Mouse (Mus musculus) liver, postnatal 0 days (tissue): ENCODE measurements around the gene Olfr827. TPM values are rescaled to one million over a fixed set of nuclear protein-coding genes. Genes with fewer than 3 reads are reported as not detected.
A peak's percentile ranks its signal among the peaks of the same experiment; 100 is the strongest.

Source experiments
- ATAC-seq: fragments of 200-750 bp; cut with Nextera tagmentation; 2 replicates; pipeline ENCODE4 v1.8.0; 2017; ENCODE audit warnings: mild to moderate bottlenecking, moderate library complexity
- DNase-seq: peaks from one replicate; pipeline ENCODE4 v3.0.0-alpha.2; 2016
- H3K27ac ChIP-seq: fragments of 300-500 bp; sonication (generic); 2 replicates; pipeline ENCODE4 v1.5.1; 2014; ENCODE audit warnings: antibody characterized with exemption, moderate library complexity, mild to moderate bottlenecking, low read depth
- H3K27me3 ChIP-seq: fragments of 300-500 bp; sonication (generic); 2 replicates; pipeline ENCODE4 v1.6.1; 2014; ENCODE audit warnings: low read length, control low read depth, mixed read lengths; ENCODE audit not compliant: insufficient read depth
- H3K36me3 ChIP-seq: fragments of 300-500 bp; sonication (generic); replicated peaks from 2 replicates; pipeline ENCODE4 v1.6.1; 2014; ENCODE audit warnings: mild to moderate bottlenecking, control low read depth, low read length, moderate library complexity, mixed read lengths; ENCODE audit not compliant: insufficient read depth
- H3K4me1 ChIP-seq: fragments of 300-500 bp; sonication (generic); 2 replicates; pipeline ENCODE4 v1.6.1; 2014; ENCODE audit warnings: antibody characterized with exemption, mild to moderate bottlenecking, control low read depth; ENCODE audit not compliant: insufficient read depth
- H3K4me2 ChIP-seq: fragments of 300-500 bp; sonication (generic); 2 replicates; pipeline ENCODE4 v1.6.1; 2014; ENCODE audit warnings: low read depth, mild to moderate bottlenecking, low read length, moderate library complexity, mixed read lengths
- H3K4me3 ChIP-seq: fragments of 300-500 bp; sonication (generic); 2 replicates; pipeline ENCODE4 v1.5.1; 2014; ENCODE audit warnings: low read depth, low read length
- H3K9ac ChIP-seq: fragments of 300-500 bp; sonication (generic); replicated peaks from 2 replicates; pipeline ENCODE4 v1.6.1; 2014; ENCODE audit warnings: mild to moderate bottlenecking, moderate library complexity
- H3K9me3 ChIP-seq: fragments of 300-500 bp; sonication (generic); 2 replicates; pipeline ENCODE4 v1.6.1; 2016; ENCODE audit warnings: mild to moderate bottlenecking, control low read depth, low read length, mixed read lengths
- CTCF ChIP-seq: sonication (generic); IDR thresholded peaks from 2 replicates; pipeline ENCODE4 v1.5.1; 2016; ENCODE audit warnings: antibody characterized with exemption, low read depth
- EP300 ChIP-seq: IDR thresholded peaks from 2 replicates; pipeline ENCODE4 v1.6.1; 2016; ENCODE audit warnings: antibody characterized with exemption, low read depth, mild to moderate bottlenecking
- WGBS: fragments of 180-500 bp; shearing (Covaris S2); extraction: QIAGEN DNeasy Blood & Tissue Kit; methylation state at CpG from one replicate; pipeline ENCODE4 v1.1.7; 2014; ENCODE audit not compliant: insufficient replicate concordance; 5-methylcytosine and 5-hydroxymethylcytosine counted together
- polyA plus RNA-seq: library from polyadenylated mRNA; unstranded; fragments of >200 nt; fragmentation: Nextera tagmentation; extraction: Ambion mirVana; gene quantifications from 2 replicates; pipeline ENCODE4 v1.2.1, GENCODE M21; 2015

Gene Olfr827
- polyA plus RNA-seq, 1 experiment from 2014 or later: not detected

DNA sequence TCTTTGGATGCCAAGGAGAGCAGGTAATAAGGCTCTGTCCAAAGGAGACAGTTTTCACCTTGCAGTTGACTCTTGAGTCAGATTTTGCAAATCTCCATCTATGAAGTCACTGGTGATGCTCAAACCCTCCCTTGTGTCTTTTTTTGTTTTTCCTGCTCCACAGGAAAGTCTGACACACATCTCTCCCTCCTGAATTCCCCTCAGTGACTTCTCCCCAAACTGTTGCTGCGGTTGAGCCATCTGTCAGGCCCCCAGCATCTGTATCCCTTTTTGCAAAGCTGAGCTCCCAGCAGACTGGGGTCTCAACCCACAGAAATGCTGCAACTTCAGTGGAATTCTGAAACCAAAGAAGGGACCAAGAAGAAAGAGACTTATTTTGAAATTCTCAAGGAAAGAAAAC is 17.9 kb upstream of the Olfr827 start:
- Histone ChIP-seq H3K4me3 (no peak overlapping the region), H3K27me3 (no peaks in the 10 kb centered on the region), H3K4me2 (no peak overlapping the region), H3K4me1 (no peaks in the 10 kb centered on the region), H3K9ac (no peak overlapping the region), H3K9me3 (no peaks in the 10 kb centered on the region), H3K27ac (no peak overlapping the region), H3K36me3 (no peaks in the 10 kb centered on the region)
- DNase-seq (no peak), ATAC-seq (no peak)
- 71% methylated on average over 1 of the region's 1 CpGs for WGBS
- TF ChIP-seq EP300: no peak
- TF ChIP-seq CTCF: no peak

DNA sequence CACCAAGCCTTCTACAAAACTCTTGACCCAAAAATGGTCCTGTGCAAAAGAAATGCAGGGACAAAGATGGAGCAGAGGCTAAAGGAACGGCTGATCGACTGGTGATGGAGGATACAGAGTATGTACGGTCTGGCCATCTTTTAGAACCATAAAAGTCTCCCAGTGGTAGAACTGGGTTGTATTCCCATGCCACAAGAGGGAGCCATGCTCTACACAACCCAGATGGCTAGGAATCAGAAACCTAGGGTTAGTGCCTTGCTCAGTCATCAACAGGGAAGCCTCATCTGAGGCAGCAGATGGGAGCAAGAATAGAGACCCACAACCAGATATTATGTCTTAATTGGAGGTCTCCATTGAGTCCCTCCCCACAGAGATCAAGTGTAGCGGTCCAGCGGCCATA is 15.4 kb upstream of the Olfr827 start:
- 75% methylated on average over 5 of the region's 5 CpGs for WGBS
- no peak for ATAC-seq
- TF ChIP-seq CTCF (0 out of 2 replicates have a peak, but pooled peaks have one; percentile 16), EP300 (no peak)
- H3K4me2 ChIP-seq: no peak overlapping the region
- DNase-seq: no peak
- no peaks in the 10 kb centered on the region for H3K9me3 ChIP-seq
- H3K9ac ChIP-seq: no peak overlapping the region
- H3K36me3 ChIP-seq: no peaks in the 10 kb centered on the region
- no peak overlapping the region for H3K4me3 ChIP-seq
- no peaks in the 10 kb centered on the region for H3K4me1 ChIP-seq
- H3K27ac ChIP-seq: no peak overlapping the region
- H3K27me3 ChIP-seq: no peaks in the 10 kb centered on the region

DNA sequence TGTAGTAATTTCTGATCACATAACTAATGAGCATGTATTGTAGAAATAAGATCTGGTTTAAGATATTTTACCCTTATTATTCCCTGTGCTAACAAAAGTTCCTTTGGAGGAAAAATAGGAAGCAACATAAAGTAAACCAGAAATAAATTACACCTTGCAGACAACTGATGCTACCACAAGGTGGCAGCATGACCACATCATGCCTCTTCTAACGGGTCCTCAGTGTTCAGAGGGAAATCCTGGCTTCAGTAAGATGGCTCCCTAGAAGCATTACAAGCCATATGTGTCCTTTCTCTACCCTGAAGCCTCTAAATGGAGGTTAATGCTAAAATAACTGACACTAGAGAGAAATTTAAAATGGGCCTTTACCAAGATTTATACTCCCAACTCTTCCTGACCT is 14.0 kb upstream of the Olfr827 start:
- Histone ChIP-seq H3K9ac (no peak overlapping the region), H3K36me3 (no peaks in the 10 kb centered on the region), H3K4me3 (no peak overlapping the region), H3K9me3 (no peaks in the 10 kb centered on the region), H3K27me3 (no peaks in the 10 kb centered on the region), H3K27ac (no peak overlapping the region), H3K4me1 (no peaks in the 10 kb centered on the region), H3K4me2 (no peak overlapping the region)
- TF ChIP-seq EP300 (no peak), CTCF (peak; percentile 88)
- DNase-seq: peak; percentile 57
- 3% methylated on average over 1 of the region's 1 CpGs for WGBS
- ATAC-seq: peak; percentile 62

DNA sequence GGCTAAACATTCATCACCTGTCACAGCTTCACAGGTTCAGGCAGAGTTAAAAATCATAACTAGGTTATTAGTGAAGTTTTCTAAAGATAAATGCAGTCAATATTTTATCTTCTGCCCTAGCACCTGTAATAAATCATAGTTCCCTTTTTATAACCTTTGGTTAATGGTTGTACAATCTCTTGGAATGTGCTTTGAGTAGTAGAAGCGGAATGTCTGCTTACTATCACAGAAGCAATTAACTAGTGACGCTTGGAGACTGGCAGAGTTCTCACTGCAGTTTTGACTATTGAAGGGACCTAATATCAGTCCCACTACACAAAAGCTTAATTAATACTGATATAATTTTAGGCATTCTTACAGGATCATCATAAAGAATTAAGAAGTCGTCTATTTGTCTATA is 10.8 kb upstream of the Olfr827 start:
- H3K4me1 ChIP-seq: no peaks in the 10 kb centered on the region
- no peaks in the 10 kb centered on the region for H3K36me3 ChIP-seq
- H3K27ac ChIP-seq: no peak overlapping the region
- no peak for DNase-seq
- no peaks in the 10 kb centered on the region for H3K9me3 ChIP-seq
- 69% methylated on average over 3 of the region's 3 CpGs for WGBS
- no peaks in the 10 kb centered on the region for H3K27me3 ChIP-seq
- H3K9ac ChIP-seq: no peak overlapping the region
- H3K4me2 ChIP-seq: no peak overlapping the region
- TF ChIP-seq CTCF (no peak), EP300 (no peak)
- H3K4me3 ChIP-seq: no peak overlapping the region
- no peak for ATAC-seq

DNA sequence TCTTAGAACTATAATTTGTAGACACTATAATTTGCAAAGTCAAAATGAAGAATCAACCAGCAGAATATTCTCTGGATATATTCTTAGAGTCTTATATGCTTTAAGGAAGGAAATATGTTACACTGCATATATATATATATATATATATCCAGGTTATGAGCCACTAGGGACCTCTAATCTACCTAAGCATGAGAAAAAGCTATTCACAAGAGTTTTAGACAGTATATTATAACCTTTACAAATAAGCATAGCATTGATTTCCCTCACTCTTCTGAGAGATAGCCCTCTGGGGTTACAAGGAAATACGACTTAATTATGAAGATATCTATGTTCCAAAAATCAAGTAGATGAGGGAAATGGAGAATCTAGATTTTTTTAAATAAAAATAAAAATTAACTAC is 30.1 kb downstream of the Olfr827 start, which contains the start of gene Olfr826:
Gene Olfr826, minus strand, starts transcription at position 101 of the 400 bp plus-strand sequence.
- DNase-seq: no peak
- Histone ChIP-seq H3K9ac (no peak within 1 kb of the TSS), H3K9me3 (no peaks in the 10 kb centered on the region), H3K27me3 (no peaks in the 10 kb centered on the region), H3K36me3 (no peaks in the 10 kb centered on the region), H3K4me2 (no peak within 1 kb of the TSS), H3K4me1 (no peaks in the 10 kb centered on the region), H3K4me3 (no peak within 1 kb of the TSS), H3K27ac (no peak within 1 kb of the TSS)
- no peak for TF ChIP-seq EP300
- TF ChIP-seq CTCF: no peak
- WGBS: 57% methylated on average over 1 of the region's 1 CpGs
- ATAC-seq: no peak

DNA sequence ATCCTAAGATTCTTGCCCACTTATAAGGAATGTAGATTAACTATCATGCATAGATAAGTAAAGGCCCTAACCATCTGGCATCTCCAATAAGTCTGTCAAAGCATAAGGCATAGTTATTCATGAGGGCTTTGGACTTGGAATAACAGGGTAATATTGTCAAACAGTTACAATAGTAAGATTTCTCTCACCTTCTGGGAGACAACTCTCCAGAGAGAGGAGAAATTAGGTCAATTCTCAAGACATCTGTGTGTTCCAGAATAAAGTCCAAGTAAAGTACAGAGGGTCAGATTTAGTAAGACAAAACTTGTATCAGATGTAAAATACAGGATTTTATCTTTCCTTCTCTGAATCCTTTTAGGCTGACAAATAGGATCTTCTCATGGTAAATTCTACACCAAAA is 47.5 kb downstream of the Olfr827 start, which contains the start of gene Olfr825:
Gene Olfr825, minus strand, starts transcription at position 101 of the 400 bp plus-strand sequence.
- H3K4me3 ChIP-seq: no peak within 1 kb of the TSS
- TF ChIP-seq CTCF: no peak
- no peak for TF ChIP-seq EP300
- ATAC-seq: no peak
- no peak within 1 kb of the TSS for H3K9ac ChIP-seq
- no peak within 1 kb of the TSS for H3K27ac ChIP-seq
- no peaks in the 10 kb centered on the region for H3K36me3 ChIP-seq
- H3K27me3 ChIP-seq: no peaks in the 10 kb centered on the region
- H3K4me2 ChIP-seq: no peak within 1 kb of the TSS
- no peaks in the 10 kb centered on the region for H3K4me1 ChIP-seq
- H3K9me3 ChIP-seq: no peaks in the 10 kb centered on the region
- DNase-seq: no peak

DNA sequence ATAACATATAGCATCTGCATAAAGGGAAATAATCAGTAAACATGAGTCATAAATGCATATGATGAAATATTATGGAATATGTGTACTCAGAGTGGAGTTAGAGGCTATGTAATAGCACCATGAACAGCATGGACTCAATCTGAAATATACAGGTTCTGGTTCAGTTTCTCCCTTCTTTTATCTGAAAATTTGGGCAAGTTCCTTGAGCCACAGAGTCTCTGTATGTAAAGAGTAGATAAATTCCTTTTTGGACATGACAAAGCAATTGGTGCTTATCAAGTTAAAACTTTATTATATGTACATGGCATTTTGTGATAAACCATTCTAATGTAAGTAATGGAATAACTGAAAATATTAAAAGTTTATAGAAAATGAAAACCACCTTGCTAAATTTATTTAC is 49.0 kb downstream of the Olfr827 start:
- no peak overlapping the region for H3K4me3 ChIP-seq
- no peaks in the 10 kb centered on the region for H3K4me1 ChIP-seq
- H3K27ac ChIP-seq: no peak overlapping the region
- H3K36me3 ChIP-seq: no peaks in the 10 kb centered on the region
- ATAC-seq: peak; percentile 8; the same call in 1 of the 2 replicates
- no peak for DNase-seq
- TF ChIP-seq EP300 (0 out of 2 replicates have a peak, but pooled peaks have one; percentile 20), CTCF (no peak)
- no peak overlapping the region for H3K4me2 ChIP-seq
- no peak overlapping the region for H3K9ac ChIP-seq
- no peaks in the 10 kb centered on the region for H3K27me3 ChIP-seq
- no peaks in the 10 kb centered on the region for H3K9me3 ChIP-seq

Other genes with a start within 250 kb of the Olfr827 start
- gene Olfr819, start 247.1 kb downstream of the Olfr827 start, polyA plus RNA-seq: not detected in 2 replicates
- gene Olfr247, start 238.3 kb downstream of the Olfr827 start, polyA plus RNA-seq: not detected in 2 replicates
- not detected in 2 replicates for gene Gm10310, start 229.3 kb downstream of the Olfr827 start, polyA plus RNA-seq
- not detected in 2 replicates for gene Olfr820, start 201.8 kb downstream of the Olfr827 start, polyA plus RNA-seq
- not detected in 2 replicates for gene Olfr821, start 184.1 kb downstream of the Olfr827 start, polyA plus RNA-seq
- not detected in 2 replicates for gene Olfr822, start 143.2 kb downstream of the Olfr827 start, polyA plus RNA-seq
- gene Olfr823, start 99.0 kb downstream of the Olfr827 start, polyA plus RNA-seq: not detected in 2 replicates
- 0.02 and 0.04 TPM in 2 replicates for gene Olfr824, start 84.4 kb downstream of the Olfr827 start, polyA plus RNA-seq
- not detected in 2 replicates for gene Olfr825, start 47.6 kb downstream of the Olfr827 start, polyA plus RNA-seq
- not detected in 2 replicates for gene Olfr826, start 30.2 kb downstream of the Olfr827 start, polyA plus RNA-seq
- gene Neurod4, start 65.8 kb upstream of the Olfr827 start, polyA plus RNA-seq: not detected in 2 replicates
- 1.2 and 1.5 TPM in 2 replicates for gene Tespa1, start 108.5 kb upstream of the Olfr827 start, polyA plus RNA-seq
- 0.01 TPM in 2 replicates for gene Vmn2r84, start 179.9 kb upstream of the Olfr827 start, polyA plus RNA-seq
- not detected in 2 replicates for gene Vmn2r85, start 215.3 kb upstream of the Olfr827 start, polyA plus RNA-seq
- not detected in 2 replicates for gene Vmn2r86, start 241.6 kb upstream of the Olfr827 start, polyA plus RNA-seq